Mouse (Mus musculus): Measurements from ENCODE around the gene Axin1.

Gene Axin1

GRCm38 (mm10) chr17:26138239-26138836 lies at the start of gene Axin1:
Gene Axin1, plus strand, starts transcription at chr17:26138688.
- under 1% methylated on average over 42 of the region's 42 CpGs for WGBS

GRCm38 (mm10) chr17:26089905-26090632 lies 48.4 kb upstream of the Axin1 start, which contains the start of gene Decr2:
Gene Decr2, minus strand, starts transcription at chr17:26090337.
- WGBS = 2% methylated on average over 32 of the region's 32 CpGs

DNA sequence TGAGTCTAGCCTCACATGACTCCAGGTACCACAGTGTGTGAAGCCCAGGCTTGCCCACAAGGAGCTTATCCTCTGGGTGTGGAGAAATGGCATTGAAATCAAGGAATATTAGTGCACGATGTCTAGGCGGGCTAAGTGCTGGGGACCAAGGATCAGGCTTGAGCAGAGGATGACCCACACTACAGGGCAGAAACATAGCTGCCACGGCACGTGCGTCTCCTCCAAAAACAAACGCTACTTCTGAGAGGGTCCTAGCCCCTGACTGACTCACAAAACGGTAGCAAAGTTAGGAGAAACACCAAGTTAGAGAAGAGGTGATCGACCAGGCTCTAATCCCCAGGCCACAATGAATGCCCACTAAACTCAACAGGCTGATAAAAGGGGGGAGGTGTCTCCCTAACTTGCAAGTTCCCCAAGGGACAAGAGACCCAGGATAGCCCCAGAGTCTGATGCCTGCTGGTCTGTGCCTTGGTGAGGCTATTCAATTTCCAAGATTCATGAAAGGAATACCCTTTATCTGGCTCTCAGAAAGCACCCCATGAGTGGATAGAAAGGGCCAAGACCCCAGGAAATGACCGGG lies 43.9 kb upstream of the Axin1 start:
- WGBS = 59% methylated on average over 9 of the region's 9 CpGs

GRCm38 (mm10) chr17:26095121-26095740 lies 43.3 kb upstream of the Axin1 start, which contains the start of gene Nme4:
Gene Nme4, minus strand, starts transcription at chr17:26095602.
- 2% methylated on average over 47 of the region's 47 CpGs for WGBS

GRCm38 (mm10) chr17:26098461-26098860 lies 40.0 kb upstream of the Axin1 start:
- 91% methylated on average over 7 of the region's 7 CpGs for WGBS

DNA sequence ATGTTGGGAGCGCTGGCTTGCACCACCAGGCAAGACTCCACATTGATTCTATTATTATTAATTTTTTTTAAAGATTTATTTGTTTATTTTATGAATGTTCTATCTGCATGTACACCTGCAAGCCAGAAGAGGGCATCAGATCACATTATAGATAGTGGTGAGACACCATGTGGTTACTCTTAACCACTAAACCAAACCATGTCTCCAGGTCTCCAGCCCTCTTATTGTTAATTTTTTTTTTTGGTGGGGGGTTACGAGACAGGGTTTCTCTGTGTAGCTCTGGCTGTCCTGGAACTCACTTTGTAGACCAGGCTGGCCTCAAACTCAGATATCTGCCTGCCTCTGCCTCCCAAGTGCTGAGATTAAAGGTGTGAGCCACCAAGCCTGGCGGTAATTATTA lies 39.2 kb upstream of the Axin1 start:
- 68% methylated on average over 3 of the region's 3 CpGs for WGBS

DNA sequence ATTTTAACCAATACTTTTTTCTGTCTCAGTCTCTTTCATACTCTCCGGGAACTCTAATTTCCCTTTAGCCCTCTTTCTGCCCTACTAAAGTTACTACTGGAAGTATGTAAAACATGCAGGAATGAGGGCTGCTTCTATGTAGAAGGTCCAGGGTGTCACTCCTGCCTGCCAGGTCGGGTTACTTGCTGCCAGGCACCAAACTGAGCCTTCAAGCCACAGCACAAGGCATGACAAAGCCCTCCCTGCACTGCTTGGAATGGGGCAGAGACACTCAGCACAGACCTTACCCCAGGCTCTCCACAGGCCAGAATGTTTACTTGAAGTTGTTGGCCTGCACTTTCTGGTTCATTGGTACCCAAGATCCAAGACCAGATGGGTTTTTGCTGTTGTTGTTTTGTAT lies 38.3 kb upstream of the Axin1 start:
- WGBS = 66% methylated on average over 2 of the region's 2 CpGs

DNA sequence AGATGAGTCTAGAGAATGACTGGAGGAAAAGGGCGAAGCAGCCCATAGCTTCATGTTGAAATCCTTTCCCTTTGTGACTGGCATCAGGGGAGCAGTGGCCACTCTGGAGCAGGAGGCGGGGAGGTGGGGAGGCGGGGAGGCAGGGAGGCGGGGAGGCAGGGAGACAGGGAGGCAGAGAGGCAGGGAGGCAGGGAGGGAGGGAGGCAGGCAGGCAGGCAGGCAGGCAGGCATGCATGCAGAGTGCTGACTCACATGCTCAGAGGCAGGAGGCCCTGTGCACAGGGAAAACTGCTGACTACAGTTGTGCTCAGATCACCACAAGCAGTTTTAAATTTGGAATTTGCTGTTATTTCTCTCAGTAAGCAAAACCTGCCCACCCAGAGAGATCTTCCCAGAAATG lies 37.0 kb upstream of the Axin1 start:
- WGBS = 71% methylated on average over 4 of the region's 4 CpGs

GRCm38 (mm10) chr17:26105619-26106018 lies 32.9 kb upstream of the Axin1 start:
- 73% methylated on average over 4 of the region's 4 CpGs for WGBS

DNA sequence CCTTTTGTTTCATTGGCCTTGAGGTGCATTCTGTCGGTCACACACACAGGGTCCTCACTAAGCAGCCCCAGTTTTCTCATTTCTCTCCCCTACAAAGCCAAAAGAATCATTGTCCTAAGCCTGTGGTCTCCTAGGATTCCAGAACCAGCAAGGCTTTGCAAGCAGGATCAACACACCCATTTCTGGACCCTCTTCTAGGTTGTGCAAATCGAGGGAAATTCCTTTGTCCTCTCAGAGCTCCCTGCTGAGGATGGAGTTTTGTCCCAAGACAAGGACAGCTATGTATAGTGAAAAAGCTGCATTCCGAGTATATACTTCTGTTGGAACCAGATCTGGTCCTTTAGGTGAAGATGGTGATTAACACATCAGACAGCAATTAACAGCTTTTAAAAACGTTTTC lies 28.3 kb upstream of the Axin1 start:
- WGBS = 57% methylated on average over 4 of the region's 4 CpGs

DNA sequence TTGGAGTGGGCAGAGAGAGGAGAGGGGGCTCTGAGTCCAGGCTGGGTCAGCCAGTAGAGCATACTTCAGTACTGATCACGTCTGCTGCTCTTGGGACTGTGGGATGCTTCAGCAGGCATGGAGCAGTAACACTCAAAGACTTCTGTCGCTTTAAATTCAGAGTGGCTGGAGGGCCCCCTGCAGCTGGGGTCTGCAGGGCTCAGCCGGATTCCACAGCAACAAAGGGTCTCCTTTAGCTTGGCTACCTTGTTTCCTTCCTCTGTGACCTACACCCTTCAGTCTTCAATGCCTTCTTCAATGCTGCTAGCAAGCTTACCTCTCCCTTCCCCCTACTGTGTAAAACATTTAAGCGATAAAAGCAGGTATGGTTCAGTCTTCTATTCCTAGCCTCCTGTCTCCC lies 27.5 kb upstream of the Axin1 start:
- WGBS = 70% methylated on average over 4 of the region's 4 CpGs

DNA sequence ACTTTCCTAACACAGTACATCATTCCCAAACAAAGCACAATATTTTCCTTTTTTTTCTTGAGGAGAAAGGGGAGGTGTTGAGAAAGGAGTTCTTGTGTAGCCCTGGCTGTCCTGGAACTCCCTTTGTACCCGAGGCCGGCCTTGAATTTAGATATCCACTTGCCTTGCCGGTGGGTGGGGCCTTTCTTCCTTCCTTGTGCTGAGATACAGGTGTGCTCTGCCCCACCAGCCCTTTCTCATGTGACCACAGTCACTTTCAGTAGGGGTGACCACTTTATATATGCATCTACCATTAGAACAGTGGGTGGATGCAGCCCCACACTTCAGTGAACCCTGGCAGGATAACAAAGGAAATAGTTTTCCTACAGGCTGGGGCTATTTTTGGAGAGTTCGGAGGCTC lies 26.8 kb upstream of the Axin1 start:
- 53% methylated on average over 4 of the region's 4 CpGs for WGBS

DNA sequence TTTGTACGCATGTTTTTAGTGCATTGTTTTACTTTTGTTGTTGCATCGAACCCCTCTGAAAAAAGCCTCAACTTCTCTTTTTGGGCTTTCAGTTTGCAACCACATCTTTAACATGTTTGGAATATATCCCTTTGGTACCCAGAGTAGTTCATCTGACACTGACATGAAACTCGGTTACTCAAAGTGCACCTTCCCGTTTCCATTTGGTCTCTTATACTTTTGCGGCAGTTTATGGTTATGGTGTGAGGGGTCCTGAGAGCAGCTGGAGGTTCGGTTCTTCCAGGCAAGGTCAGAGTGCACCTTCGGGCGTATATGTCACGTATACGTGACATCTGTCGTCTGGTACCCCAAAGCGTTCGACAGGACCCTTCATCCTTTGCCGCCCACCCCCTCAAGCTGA lies 25.7 kb upstream of the Axin1 start:
- 19% methylated on average over 14 of the region's 14 CpGs for WGBS

DNA sequence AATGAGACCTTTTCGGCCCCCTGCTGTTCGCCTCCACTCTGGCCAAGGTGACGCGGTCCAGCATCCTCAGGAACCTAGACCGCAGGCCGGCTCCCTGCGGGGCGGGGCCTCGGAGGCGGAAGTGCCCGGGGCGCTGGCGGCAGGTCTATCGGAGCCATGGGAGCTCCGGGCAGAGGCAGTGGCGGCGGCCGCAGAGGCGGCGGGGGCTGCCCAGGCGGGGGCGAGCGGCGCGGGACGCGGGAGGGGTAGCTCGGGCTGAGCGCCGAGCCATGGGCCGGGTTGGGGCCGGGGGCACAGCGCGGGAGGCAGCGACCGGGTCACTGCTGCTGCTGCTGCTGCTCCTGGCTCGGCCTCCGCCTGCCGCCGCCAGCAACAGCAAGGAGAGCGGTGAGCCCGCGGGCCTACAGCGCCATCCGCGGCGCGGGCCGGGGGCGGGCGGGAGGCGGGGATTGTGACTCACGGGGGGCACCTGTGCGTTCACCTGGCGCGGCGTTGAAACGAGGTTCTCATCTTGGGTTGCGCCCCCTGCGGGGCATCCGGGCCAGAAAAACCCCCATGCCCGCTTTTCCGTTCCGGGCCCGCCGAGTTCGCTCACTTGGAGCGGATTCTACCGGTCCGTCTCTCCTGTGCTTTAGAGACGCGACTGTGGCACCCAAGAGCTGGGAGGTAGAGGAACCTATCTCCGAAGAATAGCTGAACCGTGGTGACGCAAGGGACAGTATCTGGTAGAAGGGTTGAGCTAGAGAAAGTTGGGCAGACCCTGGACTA lies 25.1 kb upstream of the Axin1 start, which contains the start of gene Tmem8:
TSS of gene Tmem8 (plus strand) at position 119 of the 768 bp plus-strand sequence.
- under 1% methylated on average over 69 of the region's 75 CpGs for WGBS

DNA sequence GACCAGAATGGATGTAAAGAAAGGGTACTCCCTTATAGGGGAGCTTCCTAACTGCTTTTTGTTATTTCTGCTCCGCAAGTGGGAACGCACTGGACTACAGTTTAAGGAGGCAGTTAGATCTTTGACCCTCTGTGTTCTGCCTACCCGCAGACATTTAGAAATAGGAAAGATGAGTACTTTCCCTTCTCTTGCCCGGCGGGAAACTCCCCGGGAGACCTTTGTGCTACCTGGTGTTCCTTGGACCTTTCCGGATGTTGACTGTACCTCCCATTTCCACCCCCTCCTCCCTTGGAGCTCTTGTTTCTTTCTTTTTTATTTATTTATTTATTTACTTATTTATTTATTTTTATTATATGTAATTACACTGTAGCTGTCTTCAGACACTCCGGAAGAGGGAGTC lies 24.4 kb upstream of the Axin1 start:
- 13% methylated on average over 8 of the region's 8 CpGs for WGBS

DNA sequence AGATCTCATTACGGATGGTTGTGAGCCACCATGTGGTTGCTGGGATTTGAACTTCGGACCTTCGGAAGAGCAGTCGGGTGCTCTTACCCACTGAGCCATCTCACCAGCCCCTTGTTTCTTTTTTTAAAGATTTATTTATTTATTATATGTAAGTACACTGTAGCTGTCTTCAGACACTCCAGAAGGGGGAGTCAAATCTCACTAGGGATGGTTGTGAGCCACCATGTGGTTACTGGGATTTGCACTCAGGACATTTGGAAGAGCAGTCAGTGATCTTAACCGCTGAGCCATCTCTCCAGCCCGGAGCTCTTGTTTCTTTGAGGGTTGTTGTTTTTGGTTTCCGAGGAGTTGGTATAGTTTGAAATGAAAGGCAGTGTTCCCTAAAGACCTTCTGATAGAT lies 24.0 kb upstream of the Axin1 start:
- 70% methylated on average over 7 of the region's 7 CpGs for WGBS

DNA sequence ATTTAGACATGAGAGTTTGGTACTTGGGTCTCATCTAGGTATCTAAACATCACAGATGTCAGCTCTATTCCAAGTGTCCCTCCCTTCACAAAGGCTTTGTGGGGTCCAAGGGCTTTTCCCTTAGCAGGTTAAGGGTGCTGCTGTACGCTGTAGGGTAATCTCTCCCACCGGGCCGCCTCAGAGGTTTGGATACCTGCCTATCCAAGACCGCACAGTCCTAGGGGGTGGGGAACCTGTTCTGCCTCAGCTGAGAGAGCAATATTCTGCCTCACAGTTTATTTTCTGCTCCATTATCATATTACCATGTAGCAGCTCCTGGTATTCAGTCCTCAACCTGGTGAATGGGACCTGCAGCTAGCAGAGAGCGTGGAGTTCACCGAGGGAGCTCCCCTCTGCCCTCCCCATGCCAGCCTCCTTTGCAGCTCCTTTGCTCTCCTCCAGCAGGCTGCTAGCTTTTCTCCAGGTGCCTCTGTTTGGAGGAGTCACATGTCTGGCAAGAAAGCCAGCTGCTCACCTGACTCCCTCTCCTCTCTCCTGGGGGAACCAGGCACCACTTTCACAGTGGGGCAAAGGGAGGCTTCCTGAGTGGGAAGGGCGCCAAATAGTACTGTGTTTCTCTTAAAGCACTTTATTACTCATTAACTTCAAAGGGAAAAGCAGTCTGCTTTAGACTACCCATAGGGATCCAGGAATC lies 23.1 kb upstream of the Axin1 start:
- 90% methylated on average over 7 of the region's 7 CpGs for WGBS

GRCm38 (mm10) chr17:26115956-26116487 lies 22.5 kb upstream of the Axin1 start:
- 63% methylated on average over 3 of the region's 3 CpGs for WGBS

GRCm38 (mm10) chr17:26116503-26117258 lies 21.8 kb upstream of the Axin1 start:
- 92% methylated on average over 17 of the region's 17 CpGs for WGBS
